Mouse (Mus musculus) limb, embryonic 15.5 days (tissue): Measurements from ENCODE around the gene Dda1. TPM values are rescaled to one million over a fixed set of nuclear protein-coding genes. Genes with fewer than 3 reads are reported as not detected.
"Not testable (repeated sequence)": the region's sequence is repeated elsewhere in the genome, so short reads cannot be mapped to it uniquely, and the experiment has no call there.

Source experiments
- ATAC-seq: fragments of 200-750 bp; cut with Nextera tagmentation; 2 replicates; pipeline ENCODE4 v1.8.0; 2017; ENCODE audit warnings: low read depth, moderate TSS enrichment; ENCODE audit not compliant: insufficient number of reproducible peaks, low FRiP score, low TSS enrichment
- H3K27ac ChIP-seq: fragments of 300-500 bp; sonication (generic); 2 replicates; pipeline ENCODE4 v1.5.1; 2015; ENCODE audit warnings: moderate library complexity, mild to moderate bottlenecking, inconsistent platforms
- H3K27me3 ChIP-seq: fragments of 300-500 bp; sonication (generic); 2 replicates; pipeline ENCODE4 v1.6.1; 2015; ENCODE audit warnings: inconsistent platforms
- H3K36me3 ChIP-seq: fragments of 300-500 bp; sonication (generic); 2 replicates; pipeline ENCODE4 v1.6.1; 2015; ENCODE audit warnings: inconsistent platforms
- H3K4me1 ChIP-seq: fragments of 300-500 bp; sonication (generic); 2 replicates; pipeline ENCODE4 v1.6.1; 2015; ENCODE audit warnings: inconsistent platforms
- H3K4me2 ChIP-seq: fragments of 300-500 bp; sonication (generic); 2 replicates; pipeline ENCODE4 v1.6.1; 2015; ENCODE audit warnings: mild to moderate bottlenecking, inconsistent platforms
- H3K4me3 ChIP-seq: fragments of 300-500 bp; sonication (generic); 2 replicates; pipeline ENCODE4 v1.5.1; 2015; ENCODE audit warnings: mild to moderate bottlenecking, inconsistent platforms
- H3K9ac ChIP-seq: fragments of 300-500 bp; sonication (generic); 2 replicates; pipeline ENCODE4 v1.6.1; 2015; ENCODE audit warnings: inconsistent platforms
- H3K9me3 ChIP-seq: fragments of 300-500 bp; sonication (generic); 2 replicates; pipeline ENCODE4 v1.6.1; 2016; ENCODE audit warnings: inconsistent platforms
- WGBS: fragments of 180-500 bp; shearing (Covaris S2); methylation state at CpG from one replicate; pipeline ENCODE4 v1.1.7; 2015; 5-methylcytosine and 5-hydroxymethylcytosine counted together
- polyA plus RNA-seq: library from polyadenylated mRNA; unstranded; fragments of >200 nt; fragmentation: Nextera tagmentation; extraction: Ambion mirVana; gene quantifications from 2 replicates; pipeline ENCODE4 v1.2.1, GENCODE M21; 2015

The Dda1 gene
- polyA plus RNA-seq, 1 experiment from 2014 or later: 98.4 TPM

GRCm38 (mm10) chr8:71498816-71499690 lies 30.1 kb downstream of the Dda1 start:
- Histone ChIP-seq H3K27me3 (no peaks in the 10 kb centered on the region), H3K36me3 (peaks cover 6% of the 10 kb centered on the region), H3K4me3 (no peak overlapping the region), H3K4me2 (no peak overlapping the region), H3K4me1 (peaks cover 46% of the 10 kb centered on the region), H3K27ac (peak overlapping the region; percentile 22), H3K9ac (no peak overlapping the region), H3K9me3 (no peaks in the 10 kb centered on the region)
- WGBS: 26% methylated on average over 16 of the region's 16 CpGs
- ATAC-seq: no peak

- Histone ChIP-seq H3K27me3 (peaks cover 41% of the 10 kb centered on the region), H3K9ac (no peak overlapping the region), H3K4me3 (no peak overlapping the region), H3K9me3 (no peaks in the 10 kb centered on the region), H3K4me2 (no peak overlapping the region), H3K36me3 (no peaks in the 10 kb centered on the region), H3K27ac (no peak overlapping the region), H3K4me1 (peaks cover 16% of the 10 kb centered on the region)
- ATAC-seq: no peak
- WGBS: 89% methylated on average over 4 of the region's 4 CpGs
Observed at GRCm38 (mm10) chr8:71504349-71504748, 35.4 kb downstream of the Dda1 start.

GRCm38 (mm10) chr8:71505326-71505725 lies 36.3 kb downstream of the Dda1 start:
- H3K9ac ChIP-seq: no peak overlapping the region
- H3K36me3 ChIP-seq: no peaks in the 10 kb centered on the region
- no peak overlapping the region for H3K4me3 ChIP-seq
- H3K4me2 ChIP-seq: no peak overlapping the region
- no peak overlapping the region for H3K27ac ChIP-seq
- ATAC-seq: no peak
- H3K9me3 ChIP-seq: no peaks in the 10 kb centered on the region
- H3K27me3 ChIP-seq: peaks cover 49% of the 10 kb centered on the region
- 93% methylated on average over 4 of the region's 4 CpGs for WGBS
- H3K4me1 ChIP-seq: peaks cover 15% of the 10 kb centered on the region

GRCm38 (mm10) chr8:71505979-71506378 lies 37.0 kb downstream of the Dda1 start:
- Histone ChIP-seq H3K4me1 (peaks cover 14% of the 10 kb centered on the region), H3K4me2 (no peak overlapping the region), H3K9ac (no peak overlapping the region), H3K27me3 (peaks cover 55% of the 10 kb centered on the region), H3K9me3 (no peaks in the 10 kb centered on the region), H3K27ac (no peak overlapping the region), H3K4me3 (no peak overlapping the region), H3K36me3 (no peaks in the 10 kb centered on the region)
- no peak for ATAC-seq
- WGBS: 65% methylated on average over 4 of the region's 4 CpGs

- WGBS: under 1% methylated on average over 61 of the region's 61 CpGs
- H3K27me3 ChIP-seq: peaks cover 65% of the 10 kb centered on the region
- peak overlapping the region; percentile 34 for H3K4me3 ChIP-seq
- no peak overlapping the region for H3K27ac ChIP-seq
- H3K36me3 ChIP-seq: no peaks in the 10 kb centered on the region
- no peaks in the 10 kb centered on the region for H3K9me3 ChIP-seq
- H3K4me2 ChIP-seq: peak overlapping the region; percentile 54
- ATAC-seq: 0 out of 2 replicates have a peak, but pooled peaks have one; percentile 27
- H3K4me1 ChIP-seq: peaks cover 14% of the 10 kb centered on the region
- no peak overlapping the region for H3K9ac ChIP-seq
Observed at GRCm38 (mm10) chr8:71507589-71508104, 38.6 kb downstream of the Dda1 start.

- no peak overlapping the region for H3K27ac ChIP-seq
Observed at GRCm38 (mm10) chr8:71509316-71509715, 40.3 kb downstream of the Dda1 start.

GRCm38 (mm10) chr8:71511644-71512043 lies 42.6 kb downstream of the Dda1 start, which contains the start of gene Plvap:
Gene Plvap (minus strand): TSS chr8:71511752.
- no peaks in the 10 kb centered on the region for H3K36me3 ChIP-seq
- H3K4me2 ChIP-seq: no peak within 1 kb of the TSS
- WGBS: 49% methylated on average over 14 of the region's 14 CpGs
- H3K9me3 ChIP-seq: no peaks in the 10 kb centered on the region
- peaks cover 49% of the 10 kb centered on the region for H3K27me3 ChIP-seq
- H3K4me3 ChIP-seq: peak within 1 kb of the TSS; percentile 10; the same call in 1 of the 2 replicates
- H3K27ac ChIP-seq: no peak within 1 kb of the TSS
- ATAC-seq: no peak
- no peak within 1 kb of the TSS for H3K9ac ChIP-seq
- peaks cover 14% of the 10 kb centered on the region for H3K4me1 ChIP-seq

More at GRCm38 (mm10) chr8:71509316-71509715, 40.3 kb downstream of the Dda1 start:
- WGBS: 40% methylated on average over 2 of the region's 2 CpGs
- no peak for ATAC-seq
- H3K4me3 ChIP-seq: no peak overlapping the region
- H3K4me1 ChIP-seq: peaks cover 14% of the 10 kb centered on the region
- peaks cover 65% of the 10 kb centered on the region for H3K27me3 ChIP-seq
- H3K4me2 ChIP-seq: no peak overlapping the region
- H3K9me3 ChIP-seq: no peaks in the 10 kb centered on the region
- no peak overlapping the region for H3K9ac ChIP-seq
- no peaks in the 10 kb centered on the region for H3K36me3 ChIP-seq

- peaks cover 3% of the 10 kb centered on the region for H3K4me1 ChIP-seq
- H3K9ac ChIP-seq: no peak overlapping the region
- no peak overlapping the region for H3K4me3 ChIP-seq
- H3K4me2 ChIP-seq: no peak overlapping the region
- no peak for ATAC-seq
- 64% methylated on average over 15 of the region's 15 CpGs for WGBS
- H3K36me3 ChIP-seq: no peaks in the 10 kb centered on the region
- no peaks in the 10 kb centered on the region for H3K9me3 ChIP-seq
- peaks cover 33% of the 10 kb centered on the region for H3K27me3 ChIP-seq
- H3K27ac ChIP-seq: no peak overlapping the region
Observed at GRCm38 (mm10) chr8:71513018-71513754, 44.2 kb downstream of the Dda1 start.

- Histone ChIP-seq H3K9me3 (no peaks in the 10 kb centered on the region), H3K4me3 (no peak overlapping the region), H3K27ac (no peak overlapping the region), H3K27me3 (peaks cover 19% of the 10 kb centered on the region), H3K4me2 (no peak overlapping the region), H3K36me3 (no peaks in the 10 kb centered on the region), H3K9ac (no peak overlapping the region), H3K4me1 (no peaks in the 10 kb centered on the region)
- no peak for ATAC-seq
- 69% methylated on average over 5 of the region's 5 CpGs for WGBS
Observed at GRCm38 (mm10) chr8:71515043-71515442, 46.0 kb downstream of the Dda1 start.

GRCm38 (mm10) chr8:71516786-71517185 lies 47.8 kb downstream of the Dda1 start:
- Histone ChIP-seq H3K4me3 (no peak overlapping the region), H3K27ac (no peak overlapping the region), H3K9ac (no peak overlapping the region), H3K27me3 (peaks cover 4% of the 10 kb centered on the region), H3K4me2 (no peak overlapping the region), H3K36me3 (no peaks in the 10 kb centered on the region), H3K4me1 (peaks cover 6% of the 10 kb centered on the region), H3K9me3 (no peaks in the 10 kb centered on the region)
- no peak for ATAC-seq
- 16% methylated on average over 6 of the region's 6 CpGs for WGBS

GRCm38 (mm10) chr8:71519037-71519825 lies 50.2 kb downstream of the Dda1 start:
- H3K27me3 ChIP-seq: peaks cover 16% of the 10 kb centered on the region
- not testable (repeated sequence) for H3K4me3 ChIP-seq, H3K9ac ChIP-seq, H3K36me3 ChIP-seq, H3K4me1 ChIP-seq, H3K9me3 ChIP-seq, ATAC-seq, H3K4me2 ChIP-seq, H3K27ac ChIP-seq
- 41% methylated on average over 10 of the region's 10 CpGs for WGBS
